Mouse (Mus musculus) ZHBTc4 (cell line): ENCODE results near the gene Rbpms2.

Experiments
- DNase-seq: peaks from one replicate; pipeline ENCODE4 v3.0.0-alpha.2; 2011; ENCODE audit warnings: low read depth, low spot score

Gene Rbpms2

GRCm38 (mm10) chr9:65629025-65629766, at the start of gene Rbpms2:
Rbpms2 (plus strand) TSS chr9:65629648.
- DNase-seq, result peak; percentile 86

GRCm38 (mm10) chr9:65579781-65580371, 49.6 kb upstream of the Rbpms2 start, which contains the start of gene Plekho2:
Plekho2 (minus strand) TSS chr9:65580040.
- DNase-seq, result peak; percentile 98

DNA sequence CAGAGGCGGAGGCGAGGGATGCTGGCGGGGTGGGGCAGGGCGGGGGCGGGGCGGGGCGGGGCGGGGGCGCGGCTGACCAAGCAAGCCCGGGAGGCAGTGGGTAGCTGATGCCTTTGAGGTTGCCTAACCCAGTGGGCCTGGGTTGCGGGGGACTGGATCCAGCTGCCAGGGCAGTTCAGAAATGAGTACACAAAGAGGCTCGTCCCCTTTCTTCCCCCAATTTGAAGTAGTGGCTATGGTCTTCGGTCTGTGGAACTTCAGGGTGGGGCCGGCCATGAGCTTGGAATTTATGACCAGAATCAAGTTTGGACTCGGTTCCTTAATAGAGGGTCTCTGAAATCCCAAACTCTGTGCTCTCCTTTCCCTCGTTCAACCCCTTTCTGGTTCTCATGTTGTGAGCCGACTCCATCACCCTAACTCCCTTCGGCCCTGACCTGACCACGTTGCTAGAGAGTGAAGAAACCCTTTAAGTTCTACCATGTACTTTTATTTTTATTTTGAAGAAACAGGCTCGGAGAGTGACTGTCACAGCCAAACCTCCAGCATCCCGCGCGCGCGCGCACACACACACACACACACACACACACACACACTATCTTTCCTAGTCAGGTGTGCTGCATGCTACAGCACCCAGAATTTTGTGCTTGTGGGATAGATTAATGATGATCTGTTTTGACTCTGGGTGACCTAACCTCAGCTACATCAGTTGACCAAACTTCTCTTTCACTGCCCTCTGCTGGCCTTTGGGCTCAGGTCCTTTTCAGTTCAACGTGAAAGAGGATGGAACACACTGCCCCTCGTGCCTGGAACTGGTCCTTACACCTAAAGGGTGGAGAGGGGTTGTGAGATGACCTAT, 48.8 kb upstream of the Rbpms2 start:
- DNase-seq, result peak; percentile 94

GRCm38 (mm10) chr9:65583045-65583444, 46.4 kb upstream of the Rbpms2 start:
- DNase-seq, result peak; percentile 84

GRCm38 (mm10) chr9:65586406-65587269, 42.8 kb upstream of the Rbpms2 start, which contains the start of gene Pif1:
Pif1 (plus strand) TSS chr9:65587160.
- DNase-seq, result peak; percentile 96

- DNase-seq, result no peak
Observed at GRCm38 (mm10) chr9:65587270-65587572, 42.2 kb upstream of the Rbpms2 start.

GRCm38 (mm10) chr9:65587573-65588358, 41.7 kb upstream of the Rbpms2 start:
- DNase-seq, result peak; percentile 60

DNA sequence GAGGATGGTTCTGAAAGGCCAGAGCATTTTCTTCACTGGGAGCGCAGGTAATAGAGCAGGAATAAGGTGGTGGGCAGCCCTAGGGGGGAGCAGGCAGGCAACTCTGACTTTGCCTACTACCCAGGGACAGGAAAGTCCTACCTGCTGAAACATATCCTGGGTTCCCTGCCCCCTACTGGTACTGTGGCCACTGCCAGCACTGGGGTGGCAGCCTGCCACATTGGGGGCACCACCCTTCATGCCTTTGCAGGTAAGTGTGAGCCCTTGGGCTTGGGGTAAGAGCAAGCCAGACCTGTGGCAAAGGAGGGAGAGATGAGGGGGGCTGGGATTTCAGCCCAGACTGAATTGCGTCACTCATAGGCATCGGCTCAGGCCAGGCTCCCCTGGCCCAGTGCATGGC, 40.4 kb upstream of the Rbpms2 start:
- no peak for DNase-seq

DNA sequence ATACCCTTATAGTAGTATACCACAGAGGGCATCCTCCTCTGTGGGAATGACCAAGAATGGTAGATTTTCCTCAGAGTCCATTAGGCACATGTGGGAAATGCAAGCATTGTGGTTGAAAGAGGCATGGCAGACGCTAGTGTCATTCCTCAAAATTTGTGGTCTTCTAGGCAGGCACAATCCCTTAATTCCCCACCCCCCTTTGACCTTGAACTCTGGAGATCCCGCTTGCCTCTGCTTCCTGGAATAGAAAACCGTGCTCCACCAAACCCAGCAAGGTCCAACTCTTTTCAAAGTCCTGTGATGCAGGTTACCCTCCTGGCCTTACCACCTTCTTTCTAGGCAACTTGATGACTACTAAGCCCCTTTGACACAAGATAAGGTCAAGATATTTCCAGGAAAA, 36.7 kb upstream of the Rbpms2 start:
- peak; percentile 75 for DNase-seq

DNA sequence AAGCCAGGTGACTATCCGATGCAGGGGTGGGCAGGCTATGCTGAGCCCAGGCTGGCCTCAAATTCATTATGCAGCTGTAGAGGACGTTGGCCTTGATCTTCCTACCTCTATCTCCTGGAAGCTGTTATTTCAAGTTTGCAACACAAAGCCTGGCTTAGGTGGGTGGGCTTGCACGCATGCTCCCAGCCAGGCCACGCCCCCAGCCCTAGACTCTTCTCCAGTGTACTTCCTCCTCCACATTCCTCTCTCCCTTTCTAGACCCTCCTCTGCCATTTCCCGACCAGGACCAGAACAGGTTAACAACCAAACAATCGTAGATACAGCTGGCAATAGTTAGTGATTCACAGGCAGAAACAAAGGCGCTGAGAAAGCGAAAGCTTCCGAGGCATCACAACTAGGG, 35.9 kb upstream of the Rbpms2 start:
- DNase-seq, result peak; percentile 98

DNA sequence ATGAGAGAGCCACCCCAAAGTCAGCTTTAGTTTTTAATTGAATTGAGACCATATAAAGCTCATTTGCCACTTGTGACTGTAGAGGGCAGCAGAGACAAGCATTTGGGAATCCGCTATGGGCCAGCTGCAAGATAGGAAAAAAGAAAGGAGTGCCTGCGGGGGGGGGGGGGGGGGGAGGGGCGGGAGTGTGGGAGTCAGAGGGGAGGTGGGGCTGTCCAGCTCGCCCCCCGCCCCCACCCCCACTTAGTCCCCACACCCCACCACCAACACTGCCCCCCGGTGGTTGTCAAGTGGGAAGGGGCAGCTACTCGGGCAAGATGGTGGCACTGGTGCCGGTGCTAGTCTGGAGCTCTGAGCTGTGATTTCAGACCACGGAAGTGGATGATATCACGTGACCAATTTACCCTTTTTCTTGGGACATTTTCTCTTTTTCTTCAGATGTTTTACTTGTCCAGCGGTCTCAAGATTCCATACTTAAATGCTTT, 30.6 kb upstream of the Rbpms2 start:
- DNase-seq, result peak; percentile 87

GRCm38 (mm10) chr9:65600951-65601350, 28.5 kb upstream of the Rbpms2 start:
- peak; percentile 82 for DNase-seq

GRCm38 (mm10) chr9:65603401-65604102, 25.9 kb upstream of the Rbpms2 start:
- peak; percentile 76 for DNase-seq

DNA sequence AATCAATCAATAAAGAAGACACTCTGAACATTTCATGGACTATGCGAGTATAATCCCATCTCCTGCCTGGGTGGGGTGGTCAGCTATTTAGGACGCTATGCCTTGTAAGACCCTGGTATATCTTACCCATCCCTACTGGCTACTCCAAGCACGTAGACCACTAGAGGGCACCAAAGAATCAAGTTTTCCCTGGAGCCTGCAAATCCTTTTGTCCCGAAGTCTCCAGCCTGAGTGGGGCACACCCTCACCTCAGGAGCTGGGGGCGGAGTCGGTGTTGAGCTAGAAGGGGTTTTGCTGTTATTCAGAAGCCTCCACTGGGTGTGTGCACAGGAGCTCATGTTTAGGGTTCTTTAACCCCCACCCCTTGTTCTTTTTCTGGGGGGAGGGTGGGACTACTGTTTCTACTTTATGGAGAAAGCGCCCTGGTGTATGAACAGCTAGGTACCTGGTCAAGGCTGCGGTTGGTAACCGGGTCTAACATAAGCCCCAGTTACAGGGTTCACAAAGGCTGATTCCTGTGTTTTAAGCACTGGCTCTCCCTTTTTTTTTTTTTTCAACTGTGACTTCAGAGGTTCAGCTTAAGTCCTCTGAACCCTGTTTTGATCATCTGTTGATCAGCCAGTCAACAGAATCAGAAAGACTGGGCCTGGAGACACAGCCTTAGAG, 23.8 kb upstream of the Rbpms2 start:
- peak; percentile 98 for DNase-seq

DNA sequence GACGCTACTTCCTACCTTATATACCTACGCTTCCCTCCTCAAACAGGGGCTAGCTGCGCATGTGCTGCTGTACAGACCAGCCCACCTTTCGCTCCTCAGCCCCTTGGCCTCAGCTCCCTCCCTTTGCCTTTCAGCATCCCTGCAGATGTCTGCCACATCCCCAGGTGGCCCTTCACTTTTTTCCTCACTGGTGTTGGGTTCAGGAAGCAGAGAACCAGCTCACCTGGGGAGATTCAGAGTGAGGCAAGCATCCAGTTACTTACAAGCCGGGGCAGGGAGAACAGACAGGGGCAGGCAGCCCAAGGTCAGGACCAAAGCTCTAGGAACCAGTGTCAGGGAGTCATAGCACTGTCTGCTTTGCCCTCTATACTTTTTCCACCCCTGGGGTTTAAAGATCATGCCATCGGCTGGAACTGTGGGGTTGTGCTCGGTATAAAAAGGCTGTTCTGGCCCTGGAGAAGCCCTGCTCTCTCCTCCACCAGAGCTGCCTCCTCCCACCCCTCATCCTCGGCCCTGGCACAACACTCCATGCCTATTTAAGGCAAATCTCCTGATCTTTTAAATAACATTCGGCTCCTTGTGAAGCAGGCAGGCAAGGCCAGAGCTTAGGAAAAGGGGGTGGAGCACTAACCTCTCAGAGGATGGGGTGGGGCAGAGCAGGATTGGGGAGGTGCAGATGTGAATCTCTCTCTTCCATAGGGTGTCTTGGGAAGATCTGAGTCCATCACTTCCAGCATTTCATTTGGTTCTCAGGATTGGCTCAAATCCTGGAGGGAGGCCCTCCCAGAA, 22.9 kb upstream of the Rbpms2 start:
- peak; percentile 88 for DNase-seq

DNA sequence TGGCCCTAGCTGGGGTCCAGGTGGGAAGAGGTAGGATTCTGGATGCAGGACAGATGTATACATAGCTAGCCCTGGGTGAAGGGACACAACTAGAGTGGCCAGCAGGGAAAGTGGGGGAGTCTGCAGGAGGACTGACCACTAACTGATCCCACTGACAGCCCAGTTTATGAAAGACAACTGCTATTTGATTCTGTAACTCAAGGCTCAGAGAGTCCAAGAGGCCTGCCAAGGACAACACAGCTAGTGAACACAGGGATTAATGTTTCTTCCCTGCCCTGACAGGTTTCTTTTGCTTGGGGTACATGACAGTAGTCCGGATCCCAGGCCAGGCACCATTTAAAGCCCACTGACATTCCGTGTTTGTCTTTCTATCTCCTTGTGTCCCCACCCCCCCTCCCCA, 22.3 kb upstream of the Rbpms2 start:
- no peak for DNase-seq

GRCm38 (mm10) chr9:65611969-65612486, 17.4 kb upstream of the Rbpms2 start:
- DNase-seq, result no peak

GRCm38 (mm10) chr9:65613098-65613497, 16.4 kb upstream of the Rbpms2 start:
- DNase-seq, result no peak
